Mouse (Mus musculus) layer of hippocampus, adult 2 months (tissue): ENCODE results near the gene Exosc2. TPM values are rescaled to one million over a fixed set of nuclear protein-coding genes. Genes with fewer than 3 reads are reported as not detected.
"Not testable (repeated sequence)": the region's sequence is repeated elsewhere in the genome, so short reads cannot be mapped to it uniquely, and the experiment has no call there.

Experiments used
- DNase-seq, 2 experiments: peaks; one replicate each; pipeline ENCODE4 v3.0.0; 2022; ENCODE audit warnings: low spot score in 2 of 2
- H3K27ac ChIP-seq: fragments of 200-600 bp; 2 replicates; pipeline ENCODE4 v1.8.1; 2022
- H3K4me3 ChIP-seq: fragments of 200-600 bp; 2 replicates; pipeline ENCODE4 v1.8.1; 2022; ENCODE audit warnings: mild to moderate bottlenecking
- CTCF ChIP-seq: fragments of 200-600 bp; conservative IDR thresholded peaks from 2 replicates; pipeline ENCODE4 v1.8.1; 2022; ENCODE audit warnings: antibody characterized with exemption, mild to moderate bottlenecking, moderate library complexity
- total RNA-seq, 2 experiments: library from RNA; stranded (reverse); gene quantifications; 2 replicates each; pipeline ENCODE4 v1.2.3; 2021

Gene Exosc2
- total RNA-seq, 2 experiments from 2014 or later, result 23.2 to 25.2 TPM

- no peak for DNase-seq
- Histone ChIP-seq H3K4me3 (no peak overlapping the region), H3K27ac (no peak overlapping the region)
- no peak for TF ChIP-seq CTCF
These were observed 29.0 kb upstream of the Exosc2 start for GRCm38 (mm10) chr2:31641508-31641830.

GRCm38 (mm10) chr2:31641929-31642328, 28.6 kb upstream of the Exosc2 start:
- TF ChIP-seq CTCF, result no peak
- no peak for DNase-seq
- Histone ChIP-seq H3K27ac (no peak overlapping the region), H3K4me3 (no peak overlapping the region)

- peak overlapping the region; percentile 60 for H3K4me3 ChIP-seq
- DNase-seq, result peak; percentile 55 to 58
- peak overlapping the region; percentile 74 for H3K27ac ChIP-seq
- no peak for TF ChIP-seq CTCF
These were observed 16.3 kb upstream of the Exosc2 start for GRCm38 (mm10) chr2:31653971-31654853.

GRCm38 (mm10) chr2:31654854-31655559, 15.5 kb upstream of the Exosc2 start:
- Histone ChIP-seq H3K27ac (peak overlapping the region; percentile 71; the same call in 1 of the 2 replicates), H3K4me3 (peak overlapping the region; percentile 59)
- peak; percentile 59 to 71 for DNase-seq
- peak; percentile 68 for TF ChIP-seq CTCF

- TF ChIP-seq CTCF, result no peak
- no peak for DNase-seq
- no peak overlapping the region for H3K27ac ChIP-seq
- H3K4me3 ChIP-seq, result no peak overlapping the region
These were observed 14.1 kb upstream of the Exosc2 start for GRCm38 (mm10) chr2:31656374-31656773.

- H3K4me3 ChIP-seq, result no peak overlapping the region
- no peak for DNase-seq
- no peak for TF ChIP-seq CTCF
- H3K27ac ChIP-seq, result no peak overlapping the region
These were observed 7.3 kb upstream of the Exosc2 start for GRCm38 (mm10) chr2:31662939-31663803.

- no peak overlapping the region for H3K4me3 ChIP-seq
- no peak overlapping the region for H3K27ac ChIP-seq
- TF ChIP-seq CTCF, result no peak
- no peak for DNase-seq
These were observed 6.7 kb upstream of the Exosc2 start for GRCm38 (mm10) chr2:31663804-31664180.

GRCm38 (mm10) chr2:31667332-31667731, 3.2 kb upstream of the Exosc2 start:
- TF ChIP-seq CTCF, result peak; percentile 55
- DNase-seq, result no peak
- Histone ChIP-seq H3K27ac (no peak overlapping the region), H3K4me3 (no peak overlapping the region)

- no peak for TF ChIP-seq CTCF
- no peak for DNase-seq
- Histone ChIP-seq H3K4me3 (no peak overlapping the region), H3K27ac (no peak overlapping the region)
These were observed 8.1 kb downstream of the Exosc2 start for GRCm38 (mm10) chr2:31678641-31679040.

GRCm38 (mm10) chr2:31681051-31681707, 10.7 kb downstream of the Exosc2 start:
- H3K4me3 ChIP-seq, DNase-seq, H3K27ac ChIP-seq: not testable (repeated sequence)
- peak; percentile 68 for TF ChIP-seq CTCF

GRCm38 (mm10) chr2:31681731-31682235, 11.3 kb downstream of the Exosc2 start:
- no peak for TF ChIP-seq CTCF
- H3K4me3 ChIP-seq, result no peak overlapping the region
- H3K27ac ChIP-seq, result no peak overlapping the region
- no peak for DNase-seq

GRCm38 (mm10) chr2:31683666-31684065, 13.2 kb downstream of the Exosc2 start:
- Histone ChIP-seq H3K4me3 (no peak overlapping the region), H3K27ac (no peak overlapping the region)
- peak; percentile 51 to 63 for DNase-seq
- peak; percentile 86 for TF ChIP-seq CTCF
